Mouse (Mus musculus): ENCODE data around the gene Dgki. TPM values are rescaled to one million over a fixed set of nuclear protein-coding genes. Genes with fewer than 3 reads are reported as not detected.

Dgki gene
- total and polyA plus RNA-seq, 3 experiments: not detected

- Histone ChIP-seq H3K9me3 (replicated peaks; ENCODE audit: insufficient read depth, low read length) (no peaks in the 10 kb centered on the region), H3K79me2 (ENCODE audit: control insufficient read depth, insufficient read depth, low read length, poor library complexity) (no peaks in the 10 kb centered on the region), H3K27me3 (ENCODE audit: control insufficient read depth in 1 of 2, insufficient read depth in 2 of 2, low read length in 2 of 2) (no peaks in the 10 kb centered on the region), H3K4me1 (ENCODE audit: control insufficient read depth in 1 of 2, insufficient read depth in 2 of 2, low read length in 2 of 2) (no peaks in the 10 kb centered on the region), H3K9ac (ENCODE audit: control insufficient read depth, low read depth, low read length, poor library complexity, severe bottlenecking) (no peak overlapping the region), H3K27ac (ENCODE audit: control insufficient read depth, low read depth, low read length) (no peak overlapping the region), H3K36me3 (ENCODE audit: control insufficient read depth in 1 of 2, insufficient read depth in 2 of 2, low read length in 2 of 2) (no peaks in the 10 kb centered on the region), H3K4me3 (ENCODE audit: control insufficient read depth in 1 of 2, insufficient read depth in 1 of 2, low read depth in 2 of 2, low read length in 2 of 2) (no peak overlapping the region)
- DNase-seq (ENCODE audit: low read depth, low spot score): no peak
- TF ChIP-seq CTCF (IDR thresholded peaks at IDR 0.05 in 2 of 3, conservative IDR thresholded peaks at IDR 0.05 in 1 of 3; ENCODE audit: control insufficient read depth in 1 of 3, insufficient read depth in 1 of 3, low read depth in 2 of 3, low read length in 3 of 3, poor library complexity in 1 of 3, severe bottlenecking in 1 of 3): no peak
- no peak for TF ChIP-seq EP300 (IDR thresholded peaks at IDR 0.05; ENCODE audit: low read depth in 1 of 2, low read length in 2 of 2)
- TF ChIP-seq UBTF (IDR thresholded peaks at IDR 0.05; ENCODE audit: borderline replicate concordance, insufficient read depth, low read depth, low read length): no peak
- TF ChIP-seq ZC3H11A (IDR thresholded peaks at IDR 0.05; ENCODE audit: low read depth, low read length): no peak
- no peak for TF ChIP-seq ETS1 (IDR thresholded peaks at IDR 0.05; ENCODE audit: low read depth, low read length)
- TF ChIP-seq MYB (IDR thresholded peaks at IDR 0.05; ENCODE audit: low read depth, low read length): no peak
Observed at GRCm38 (mm10) chr6:37016046-37016445, 283.9 kb downstream of the Dgki start.

GRCm38 (mm10) chr6:37011597-37011996 lies 288.4 kb downstream of the Dgki start:
- Histone ChIP-seq H3K36me3 (ENCODE audit: control insufficient read depth in 1 of 2, insufficient read depth in 2 of 2, low read length in 2 of 2) (no peaks in the 10 kb centered on the region), H3K4me3 (ENCODE audit: control insufficient read depth in 1 of 2, insufficient read depth in 1 of 2, low read depth in 2 of 2, low read length in 2 of 2) (no peak overlapping the region), H3K9ac (ENCODE audit: control insufficient read depth, low read depth, low read length, poor library complexity, severe bottlenecking) (no peak overlapping the region), H3K27me3 (ENCODE audit: control insufficient read depth in 1 of 2, insufficient read depth in 2 of 2, low read length in 2 of 2) (no peaks in the 10 kb centered on the region), H3K79me2 (ENCODE audit: control insufficient read depth, insufficient read depth, low read length, poor library complexity) (no peaks in the 10 kb centered on the region), H3K4me1 (ENCODE audit: control insufficient read depth in 1 of 2, insufficient read depth in 2 of 2, low read length in 2 of 2) (no peaks in the 10 kb centered on the region), H3K9me3 (replicated peaks; ENCODE audit: insufficient read depth, low read length) (no peaks in the 10 kb centered on the region), H3K27ac (ENCODE audit: control insufficient read depth, low read depth, low read length) (no peak overlapping the region)
- DNase-seq (ENCODE audit: low read depth, low spot score): no peak
- TF ChIP-seq MAFK (IDR thresholded peaks at IDR 0.05; ENCODE audit: borderline replicate concordance, low read depth, low read length): no peak
- no peak for TF ChIP-seq SMC3 (IDR thresholded peaks at IDR 0.05; ENCODE audit: low read depth, low read length)
- TF ChIP-seq CTCF (IDR thresholded peaks at IDR 0.05 in 2 of 3, conservative IDR thresholded peaks at IDR 0.05 in 1 of 3; ENCODE audit: control insufficient read depth in 1 of 3, insufficient read depth in 1 of 3, low read depth in 2 of 3, low read length in 3 of 3, poor library complexity in 1 of 3, severe bottlenecking in 1 of 3): no peak
- TF ChIP-seq TAL1 (IDR thresholded peaks at IDR 0.05; ENCODE audit: low read length): no peak
- TF ChIP-seq CHD1 (IDR thresholded peaks at IDR 0.05; ENCODE audit: low read depth, low read length): no peak
- TF ChIP-seq MXI1 (IDR thresholded peaks at IDR 0.05; ENCODE audit: low read depth, low read length): no peak
- no peak for TF ChIP-seq CHD2 (IDR thresholded peaks at IDR 0.05; ENCODE audit: low read length)
- no peak for TF ChIP-seq EP300 (IDR thresholded peaks at IDR 0.05; ENCODE audit: low read depth in 1 of 2, low read length in 2 of 2)
- TF ChIP-seq NELFE (IDR thresholded peaks at IDR 0.05; ENCODE audit: low read depth, low read length): no peak
- TF ChIP-seq TCF12 (IDR thresholded peaks at IDR 0.05; ENCODE audit: low read depth, low read length): no peak
- TF ChIP-seq USF2 (IDR thresholded peaks at IDR 0.05; ENCODE audit: borderline replicate concordance in 1 of 2, insufficient read depth in 1 of 2, low read depth in 1 of 2, low read length in 2 of 2): no peak
- no peak for TF ChIP-seq ZC3H11A (IDR thresholded peaks at IDR 0.05; ENCODE audit: low read depth, low read length)
- no peak for TF ChIP-seq BHLHE40 (IDR thresholded peaks at IDR 0.05; ENCODE audit: borderline replicate concordance, low read depth, low read length)
- TF ChIP-seq SIN3A (IDR thresholded peaks at IDR 0.05; ENCODE audit: low read length): no peak
- TF ChIP-seq MAX (IDR thresholded peaks at IDR 0.05; ENCODE audit: low read length): no peak
- TF ChIP-seq ZKSCAN1 (IDR thresholded peaks at IDR 0.05; ENCODE audit: low read depth, low read length): no peak
- TF ChIP-seq USF1 (IDR thresholded peaks at IDR 0.05; ENCODE audit: low read depth, low read length): no peak
- TF ChIP-seq ETS1 (IDR thresholded peaks at IDR 0.05; ENCODE audit: low read depth, low read length): no peak
- no peak for TF ChIP-seq JUND (IDR thresholded peaks at IDR 0.05; ENCODE audit: low read depth, low read length)
